Mouse (Mus musculus) gastrocnemius, postnatal 25 days (tissue): ENCODE results near the gene Gm11985. TPM values are rescaled to one million over a fixed set of nuclear protein-coding genes. Genes with fewer than 3 reads are reported as not detected.
"Not testable (repeated sequence)": the region's sequence is repeated elsewhere in the genome, so short reads cannot be mapped to it uniquely, and the experiment has no call there.

Experiments
- DNase-seq: peaks from one replicate; pipeline ENCODE4 v3.0.0; 2022
- long read RNA-seq, 2 experiments: library from polyadenylated mRNA; stranded (forward); transcript quantifications; one replicate each; pipeline ENCODE4 v2.0.0; 2021
- total RNA-seq, 2 experiments: library from RNA; stranded (reverse); gene quantifications; 1 replicate in 1 of 2; 2 replicates in 1 of 2; pipeline ENCODE4 v1.2.3; 2021

Gm11985 gene
- not detected for total RNA-seq
- long read RNA-seq, experiment 1, result 0 reads
- long read RNA-seq, experiment 2, result 0 reads

GRCm38 (mm10) chr11:7188469-7188868, at the start of gene Gm11985:
Gm11985 (minus strand) TSS chr11:7188569.
- no peak for DNase-seq

- DNase-seq, result no peak
Measured at GRCm38 (mm10) chr11:7237712-7238111, 49.3 kb upstream of the Gm11985 start.

- DNase-seq, result no peak
Measured at GRCm38 (mm10) chr11:7236751-7237150, 48.4 kb upstream of the Gm11985 start.

GRCm38 (mm10) chr11:7234981-7235609, 46.7 kb upstream of the Gm11985 start:
- DNase-seq, result no peak

- DNase-seq, result no peak
Measured at GRCm38 (mm10) chr11:7234436-7234835, 46.1 kb upstream of the Gm11985 start.

GRCm38 (mm10) chr11:7233333-7233732, 45.0 kb upstream of the Gm11985 start:
- DNase-seq, result no peak

- DNase-seq, result no peak
Measured at GRCm38 (mm10) chr11:7231958-7232357, 43.6 kb upstream of the Gm11985 start.

GRCm38 (mm10) chr11:7230000-7230399, 41.6 kb upstream of the Gm11985 start:
- DNase-seq, result no peak

GRCm38 (mm10) chr11:7228107-7228506, 39.7 kb upstream of the Gm11985 start:
- DNase-seq, result no peak

- no peak for DNase-seq
Measured at GRCm38 (mm10) chr11:7226810-7227550, 38.6 kb upstream of the Gm11985 start.

- no peak for DNase-seq
Measured at GRCm38 (mm10) chr11:7226200-7226599, 37.8 kb upstream of the Gm11985 start.

- DNase-seq, result not testable (repeated sequence)
Measured at GRCm38 (mm10) chr11:7221826-7222225, 33.5 kb upstream of the Gm11985 start.

GRCm38 (mm10) chr11:7215703-7216102, 27.3 kb upstream of the Gm11985 start:
- peak; percentile 34 for DNase-seq

- peak; percentile 27 for DNase-seq
Measured at GRCm38 (mm10) chr11:7214761-7215160, 26.4 kb upstream of the Gm11985 start.

GRCm38 (mm10) chr11:7214342-7214660, 25.9 kb upstream of the Gm11985 start:
- DNase-seq, result no peak

GRCm38 (mm10) chr11:7213501-7214341, 25.4 kb upstream of the Gm11985 start, which contains the start of gene Igfbp3:
Igfbp3 (minus strand) TSS chr11:7213923.
- DNase-seq, result peak; percentile 58

GRCm38 (mm10) chr11:7213161-7213500, 24.8 kb upstream of the Gm11985 start:
- no peak for DNase-seq

- no peak for DNase-seq
Measured at GRCm38 (mm10) chr11:7212126-7212798, 23.9 kb upstream of the Gm11985 start.

GRCm38 (mm10) chr11:7211211-7211610, 22.8 kb upstream of the Gm11985 start:
- DNase-seq, result no peak

- peak; percentile 66 for DNase-seq
Measured at GRCm38 (mm10) chr11:7210343-7210742, 22.0 kb upstream of the Gm11985 start.

GRCm38 (mm10) chr11:7203846-7204245, 15.5 kb upstream of the Gm11985 start:
- no peak for DNase-seq

- no peak for DNase-seq
Measured at GRCm38 (mm10) chr11:7202206-7202605, 13.8 kb upstream of the Gm11985 start.
